Mouse (Mus musculus) heart, postnatal 10 days (tissue): ENCODE data around the gene Tpgs1. TPM values are rescaled to one million over a fixed set of nuclear protein-coding genes. Genes with fewer than 3 reads are reported as not detected.
A peak's percentile ranks its signal among the peaks of the same experiment; 100 is the strongest.
"Not testable (repeated sequence)": the region's sequence is repeated elsewhere in the genome, so short reads cannot be mapped to it uniquely, and the experiment has no call there.

Source experiments
- DNase-seq, 2 experiments: peaks; one replicate each; pipeline ENCODE4 v3.0.0; 2021
- intact Hi-C: fragments of 180-260 bp; cut with DNase I; formaldehyde crosslinking; loops from one replicate; pipeline ENCODE4 v1.15.1; 2025
- total RNA-seq, 2 experiments: library from RNA; stranded (reverse); gene quantifications; 2 replicates each; pipeline ENCODE4 v1.2.3; 2021

Gene Tpgs1
- total RNA-seq, 2 experiments from 2014 or later: 24.3 to 24.4 TPM

- no peak for DNase-seq
- intact Hi-C loops: no loop called here
These were observed 19.6 kb downstream of the Tpgs1 start, which contains the start of gene Gzmm for GRCm38 (mm10) chr10:79688720-79689119. Gzmm (plus strand) TSS chr10:79689020.

- intact Hi-C loops: no loop called here
- no peak for DNase-seq
These were observed 20.0 kb downstream of the Tpgs1 start for GRCm38 (mm10) chr10:79689178-79689577.

GRCm38 (mm10) chr10:79691986-79692548 is 22.9 kb downstream of the Tpgs1 start:
- intact Hi-C loops: no loop called here

GRCm38 (mm10) chr10:79693580-79694378 is 24.6 kb downstream of the Tpgs1 start:
- DNase-seq: no peak
- intact Hi-C loops: loop anchor here (2.0 kb wide), 1 partner anchor 95 kb away; no protein-coding TSS in a partner anchor

More at GRCm38 (mm10) chr10:79691986-79692548, 22.9 kb downstream of the Tpgs1 start:
- DNase-seq: no peak

GRCm38 (mm10) chr10:79694379-79694655 is 25.1 kb downstream of the Tpgs1 start:
- DNase-seq: peak in 1 of 2 experiments; percentile 57
- intact Hi-C loops: loop anchor here (2.0 kb wide), 1 partner anchor 94 kb away; no protein-coding TSS in a partner anchor

GRCm38 (mm10) chr10:79695231-79696128 is 26.3 kb downstream of the Tpgs1 start:
- peak; percentile 93 to 95 for DNase-seq
- intact Hi-C loops: loop anchor here (2.0 kb wide), 1 partner anchor 93 kb away; no protein-coding TSS in a partner anchor

GRCm38 (mm10) chr10:79696129-79696651 is 27.0 kb downstream of the Tpgs1 start:
- intact Hi-C loops: no loop called here
- peak in 1 of 2 experiments; percentile 58 for DNase-seq

- intact Hi-C loops: no loop called here
- DNase-seq: no peak
These were observed 28.7 kb downstream of the Tpgs1 start for GRCm38 (mm10) chr10:79697916-79698315.

- DNase-seq: no peak
- intact Hi-C loops: no loop called here
These were observed 29.3 kb downstream of the Tpgs1 start for GRCm38 (mm10) chr10:79698459-79698858.

- peak; percentile 68 for DNase-seq
- intact Hi-C loops: no loop called here
These were observed 31.5 kb downstream of the Tpgs1 start for GRCm38 (mm10) chr10:79700676-79701075.

- intact Hi-C loops: no loop called here
- peak; percentile 87 to 90 for DNase-seq
These were observed 32.4 kb downstream of the Tpgs1 start for GRCm38 (mm10) chr10:79701443-79702129.

- intact Hi-C loops, DNase-seq: not testable (repeated sequence)
These were observed 33.8 kb downstream of the Tpgs1 start for GRCm38 (mm10) chr10:79702970-79703369.

- DNase-seq: no peak
- intact Hi-C loops: no loop called here
These were observed 34.4 kb downstream of the Tpgs1 start for GRCm38 (mm10) chr10:79703541-79703940.

- peak; percentile 99 for DNase-seq
- intact Hi-C loops: no loop called here
These were observed 35.1 kb downstream of the Tpgs1 start, which contains the start of gene Bsg for GRCm38 (mm10) chr10:79704065-79704969. Bsg (plus strand) TSS chr10:79704491.

GRCm38 (mm10) chr10:79704970-79705360 is 35.8 kb downstream of the Tpgs1 start:
- intact Hi-C loops: no loop called here
- DNase-seq: no peak

GRCm38 (mm10) chr10:79705951-79706350 is 36.8 kb downstream of the Tpgs1 start:
- intact Hi-C loops: no loop called here
- DNase-seq: no peak

GRCm38 (mm10) chr10:79706406-79707094 is 37.4 kb downstream of the Tpgs1 start:
- intact Hi-C loops: no loop called here
- no peak for DNase-seq

- DNase-seq: no peak
- intact Hi-C loops: no loop called here
These were observed 38.0 kb downstream of the Tpgs1 start for GRCm38 (mm10) chr10:79707162-79707561.

GRCm38 (mm10) chr10:79707759-79708158 is 38.6 kb downstream of the Tpgs1 start:
- no peak for DNase-seq
- intact Hi-C loops: no loop called here
